Mouse (Mus musculus): ENCODE measurements around the gene Gsn.

The Gsn gene

GRCm38 (mm10) chr2:35255885-35256833 is at the start of gene Gsn:
TSS of gene Gsn (plus strand) at chr2:35256380.
- peak; percentile 38 to 41 for DNase-seq (ENCODE audit: low spot score in 2 of 2)

DNA sequence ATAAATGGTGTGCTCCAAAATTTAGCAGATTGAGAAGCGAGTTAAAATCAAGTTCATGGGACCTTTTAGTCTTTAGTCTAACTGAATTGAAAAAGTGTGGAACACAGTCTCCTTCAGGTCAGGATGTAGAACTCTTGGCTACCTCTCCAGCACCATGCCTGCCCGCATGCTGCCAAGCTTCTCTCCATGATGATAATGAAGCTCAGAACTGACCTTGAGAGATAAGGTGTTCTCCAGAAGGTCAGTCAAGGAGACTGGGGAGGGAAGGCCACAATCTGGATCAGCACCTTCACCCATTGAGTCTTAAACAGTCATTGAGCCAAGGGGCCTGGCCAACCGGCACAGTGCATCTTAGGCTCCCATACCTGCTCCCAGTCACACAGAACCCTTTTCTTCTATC is 49.4 kb upstream of the Gsn start:
- no peak for DNase-seq (ENCODE audit: low spot score in 2 of 2)

GRCm38 (mm10) chr2:35208054-35208453 is 48.1 kb upstream of the Gsn start:
- DNase-seq (ENCODE audit: low spot score in 2 of 2), result no peak

DNA sequence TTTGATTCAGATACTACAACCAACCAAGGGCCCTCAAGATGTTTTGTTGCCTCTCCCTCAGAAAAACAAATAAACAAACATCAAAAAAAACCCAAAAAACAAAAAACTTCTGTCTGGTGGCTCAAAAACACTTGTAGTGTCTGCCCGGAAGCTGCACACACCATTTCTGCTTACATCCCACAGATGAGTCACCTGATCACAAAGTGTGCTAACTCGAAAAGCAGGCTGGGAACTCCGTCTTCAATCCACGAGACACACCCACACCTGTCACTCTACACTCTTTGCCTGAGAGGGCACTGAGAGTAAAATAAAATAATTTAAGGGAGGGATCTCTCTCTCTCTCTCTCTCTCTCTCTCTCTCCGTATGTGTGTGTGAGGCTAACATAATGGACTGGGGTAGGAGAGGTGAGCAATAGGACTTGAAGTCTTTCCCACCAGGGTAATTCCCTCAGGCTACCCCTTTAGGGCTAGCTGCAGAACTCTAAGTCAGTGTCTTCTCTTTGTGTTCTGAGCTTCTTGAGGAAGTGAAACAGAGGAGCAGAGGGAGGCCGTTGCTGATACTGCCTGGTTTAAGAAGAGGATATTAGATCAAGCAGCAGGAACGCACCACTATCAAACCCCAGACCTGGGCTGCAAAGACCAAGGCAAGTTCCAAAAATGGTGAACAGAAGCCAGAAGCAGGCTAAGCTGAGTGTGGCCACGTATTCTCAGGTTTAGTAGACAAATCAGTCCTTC is 47.1 kb upstream of the Gsn start:
- DNase-seq (ENCODE audit: low spot score in 2 of 2), result no peak

DNA sequence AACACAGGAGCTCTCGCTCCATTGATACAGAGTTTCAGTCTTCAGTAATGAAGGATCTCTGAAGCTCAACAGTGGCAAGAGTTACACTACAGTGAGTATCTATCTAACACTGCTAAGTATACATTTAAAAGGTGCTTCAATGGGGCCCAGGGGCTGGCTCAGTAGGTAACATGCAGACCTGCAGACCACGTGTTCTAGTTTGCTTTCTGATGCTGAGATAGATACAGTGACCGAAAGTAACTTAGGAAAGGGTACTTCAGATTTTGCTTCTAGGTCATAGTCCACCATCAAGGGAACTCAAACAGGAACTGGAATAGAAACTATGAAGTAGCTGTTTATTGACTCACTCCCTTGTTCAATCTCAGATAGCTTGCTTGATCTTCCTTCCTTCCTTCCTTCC is 44.5 kb upstream of the Gsn start:
- DNase-seq (ENCODE audit: low spot score in 2 of 2), result no peak

DNA sequence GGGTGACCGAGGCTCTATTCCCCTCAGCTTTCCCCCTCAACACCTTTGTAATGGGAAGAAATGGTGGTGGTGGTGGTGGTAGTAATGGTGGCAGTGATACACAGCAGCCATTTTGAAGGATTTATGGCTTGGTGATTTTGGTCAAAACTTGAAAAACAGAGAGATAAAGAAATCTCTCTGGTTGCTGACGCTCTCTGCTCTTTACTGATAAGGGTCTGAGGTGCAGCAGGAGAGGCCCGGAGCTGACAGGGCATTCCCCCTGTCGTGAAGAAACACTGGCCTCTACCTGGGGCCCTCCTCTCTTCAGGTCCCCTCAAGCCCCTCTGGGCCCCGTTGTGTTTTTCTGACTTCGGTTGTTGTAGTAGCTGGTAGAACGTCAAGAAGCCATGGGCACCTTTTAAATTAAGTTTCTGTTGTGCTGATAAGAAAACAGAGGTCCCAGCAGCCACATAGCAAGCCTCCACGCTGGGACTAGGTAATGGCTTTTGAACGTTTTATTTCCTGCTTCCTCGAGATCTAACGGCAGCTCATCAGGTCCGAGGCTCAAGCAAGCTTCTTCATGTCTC is 42.8 kb upstream of the Gsn start:
- DNase-seq (ENCODE audit: low spot score in 2 of 2), result no peak

GRCm38 (mm10) chr2:35214881-35215358 is 41.3 kb upstream of the Gsn start:
- DNase-seq (ENCODE audit: low spot score in 2 of 2), result peak; percentile 65 to 70

DNA sequence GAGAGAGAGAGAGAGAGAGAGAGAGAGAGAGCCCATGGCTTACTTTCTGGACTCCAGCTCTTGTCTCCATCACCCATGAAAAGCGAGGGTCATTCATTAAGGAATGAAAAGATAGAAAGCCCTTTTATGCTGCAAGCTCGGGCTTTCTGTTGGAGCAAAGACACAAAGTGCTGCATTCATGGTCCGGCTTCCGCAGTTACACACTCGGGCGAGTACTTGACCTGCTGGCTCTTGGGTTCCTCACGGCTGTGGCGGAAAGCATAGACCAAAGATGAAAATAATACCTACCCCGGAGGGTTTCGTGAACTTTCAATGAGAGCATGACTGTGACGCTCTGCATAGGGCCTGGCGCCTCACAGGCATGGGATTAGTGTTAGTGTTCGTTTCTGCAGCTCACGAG is 40.8 kb upstream of the Gsn start:
- DNase-seq (ENCODE audit: low spot score in 2 of 2), result no peak

DNA sequence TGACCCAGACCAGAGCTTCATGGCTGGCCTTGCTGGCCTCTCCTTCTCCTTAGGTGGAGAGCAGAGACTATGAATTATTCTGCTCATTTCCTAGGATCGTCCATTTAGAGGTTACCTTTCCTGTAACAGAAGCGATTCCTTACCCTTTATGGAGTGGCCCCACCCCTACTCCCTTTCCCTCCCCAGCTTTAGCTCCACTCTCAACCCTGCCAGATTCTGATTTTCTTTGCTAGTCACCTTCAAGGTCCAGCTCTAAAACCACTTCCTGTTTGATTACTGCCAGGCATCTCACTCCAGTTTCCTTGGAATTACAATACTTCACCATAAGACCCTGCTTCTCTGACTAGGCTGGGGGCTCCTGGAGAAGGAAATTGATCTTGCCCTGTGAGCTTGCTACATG is 39.5 kb upstream of the Gsn start:
- DNase-seq (ENCODE audit: low spot score in 2 of 2), result no peak

- DNase-seq (ENCODE audit: low spot score in 2 of 2), result no peak
Observed at GRCm38 (mm10) chr2:35218736-35219135, 37.4 kb upstream of the Gsn start.

GRCm38 (mm10) chr2:35222822-35223391 is 33.3 kb upstream of the Gsn start:
- DNase-seq (ENCODE audit: low spot score in 2 of 2), result no peak

DNA sequence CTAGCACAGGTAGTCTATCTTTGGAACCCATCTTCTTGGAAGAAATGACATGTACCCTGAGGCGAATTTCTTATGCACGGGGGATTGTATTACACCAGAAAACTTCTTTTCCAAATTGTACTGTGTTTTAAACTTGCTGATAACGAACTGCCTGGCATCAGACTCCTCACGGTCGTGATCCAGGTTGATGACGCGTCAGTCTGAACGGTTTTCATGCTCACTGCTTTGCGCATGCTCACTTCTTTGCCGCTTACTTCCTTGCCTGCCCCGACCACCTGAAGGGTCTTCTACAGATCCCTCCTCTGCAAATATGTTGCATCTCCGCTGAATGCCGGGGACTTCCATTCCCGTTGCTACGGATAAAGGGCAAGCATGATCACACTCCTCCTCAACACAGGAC is 31.9 kb upstream of the Gsn start:
- DNase-seq (ENCODE audit: low spot score in 2 of 2), result no peak

DNA sequence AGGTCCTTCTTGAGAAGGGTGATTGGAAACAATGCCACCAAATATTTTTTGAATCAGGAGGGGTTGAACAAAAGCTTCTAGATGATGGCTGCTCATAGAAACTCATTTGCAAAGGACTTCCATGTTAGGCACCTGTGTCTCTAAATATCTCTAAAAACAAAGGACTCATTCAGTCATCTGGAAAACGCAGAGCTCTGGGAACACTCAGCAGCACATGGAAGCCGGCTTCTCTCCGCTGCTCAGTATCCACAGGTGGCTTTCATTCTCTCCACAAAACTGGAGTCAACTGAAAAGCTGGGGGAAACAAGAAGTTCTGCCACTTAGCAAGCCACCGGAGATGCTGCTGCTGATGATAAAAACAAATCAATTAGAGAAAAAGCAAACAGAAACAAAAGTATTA is 28.0 kb upstream of the Gsn start:
- no peak for DNase-seq (ENCODE audit: low spot score in 2 of 2)

- no peak for DNase-seq (ENCODE audit: low spot score in 2 of 2)
Observed at GRCm38 (mm10) chr2:35230215-35230614, 26.0 kb upstream of the Gsn start.

DNA sequence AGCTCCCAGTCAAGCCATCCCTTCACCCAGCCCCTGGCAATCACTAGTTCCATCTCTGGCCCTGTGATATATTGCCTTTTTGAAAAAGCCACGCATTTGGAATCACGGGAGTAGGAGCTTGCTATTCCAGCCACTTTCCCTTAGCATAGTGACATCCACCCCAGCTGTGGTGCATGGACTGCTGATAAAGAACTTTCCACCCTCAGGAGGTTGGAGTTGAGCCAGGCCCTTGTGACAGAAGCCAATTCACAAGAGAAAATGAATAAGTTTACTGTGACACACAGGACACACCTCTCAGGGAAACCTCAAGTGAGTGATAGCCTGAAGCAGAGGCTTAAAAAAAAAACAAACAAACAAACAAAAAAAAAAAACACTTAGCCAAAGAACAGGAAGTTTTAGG is 24.3 kb upstream of the Gsn start:
- DNase-seq (ENCODE audit: low spot score in 2 of 2), result no peak

DNA sequence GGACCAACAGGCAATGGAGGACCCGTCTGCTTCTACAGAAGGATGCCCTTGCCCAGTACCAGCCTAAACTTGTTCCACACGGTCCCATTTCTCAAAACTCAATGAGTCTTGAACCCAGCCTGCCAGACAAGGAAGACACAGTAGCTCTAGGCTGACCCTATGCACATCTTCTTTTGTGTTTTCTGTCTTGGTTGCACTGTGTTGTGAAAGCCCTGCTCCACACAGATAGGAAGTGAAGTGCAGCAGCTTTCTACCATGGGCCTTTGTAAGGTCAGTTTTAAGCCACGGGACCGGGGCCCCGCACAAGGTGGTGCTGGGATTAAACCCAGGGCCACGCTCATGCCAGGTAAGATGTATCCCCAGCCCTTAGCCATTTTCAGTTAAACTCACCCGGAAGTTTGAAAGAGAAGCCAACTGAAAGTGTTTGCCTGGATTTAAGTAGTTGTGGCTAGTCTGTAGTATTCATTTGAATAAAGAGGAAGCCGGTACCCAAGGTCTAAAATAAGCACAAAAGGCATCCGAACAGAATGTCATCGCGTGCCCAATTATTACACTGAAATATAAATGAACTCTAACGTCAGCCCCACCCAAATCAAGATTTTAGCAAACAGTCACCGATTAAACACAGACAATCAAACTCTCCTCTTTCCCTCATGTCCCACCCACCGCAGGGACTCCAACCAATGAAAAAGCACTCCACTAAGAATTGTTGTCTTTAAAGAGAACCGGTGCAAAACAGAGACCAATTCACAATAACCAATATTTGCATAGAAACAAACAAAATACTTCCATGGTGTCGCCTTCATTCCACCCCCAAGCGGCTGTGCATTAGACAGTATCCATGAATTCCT is 23.4 kb upstream of the Gsn start:
- DNase-seq (ENCODE audit: low spot score in 2 of 2), result no peak

DNA sequence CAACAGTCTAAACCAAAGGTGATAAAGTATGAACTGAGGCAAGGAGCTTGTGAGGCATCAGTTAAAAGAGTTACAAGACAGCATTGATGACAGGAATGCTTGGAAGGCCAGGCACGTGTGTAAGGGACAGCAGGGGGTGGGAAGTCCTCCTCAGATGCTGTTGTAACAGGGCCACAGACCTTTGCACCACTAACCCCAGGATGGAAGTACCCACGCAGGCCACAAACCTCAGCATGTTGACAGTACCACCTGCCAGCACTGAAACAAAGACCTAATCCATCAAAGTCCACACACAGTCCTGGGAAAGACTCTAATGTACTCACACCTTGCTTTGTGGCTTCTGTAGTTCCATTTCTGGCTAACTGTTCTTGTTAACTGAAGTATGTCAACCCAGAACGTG is 22.3 kb upstream of the Gsn start:
- DNase-seq (ENCODE audit: low spot score in 2 of 2), result no peak

DNA sequence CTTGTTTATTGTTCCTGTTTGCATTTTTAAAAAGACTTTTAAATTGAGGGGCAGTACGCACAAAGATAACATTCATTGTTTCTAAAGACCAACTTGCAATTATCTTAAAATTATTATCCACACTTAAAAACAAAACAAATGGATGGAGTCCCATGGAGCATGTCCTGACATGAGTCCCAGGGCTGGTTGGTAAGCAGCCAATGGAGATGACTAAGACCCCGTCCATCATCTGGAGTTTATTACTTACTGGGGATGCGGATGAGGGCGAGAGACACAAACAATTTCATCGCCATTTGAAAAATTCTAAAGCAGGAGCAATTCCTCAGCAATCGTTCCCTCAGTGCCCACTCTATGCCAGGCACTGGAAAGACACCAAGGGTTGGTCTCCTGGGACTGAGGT is 21.2 kb upstream of the Gsn start:
- no peak for DNase-seq (ENCODE audit: low spot score in 2 of 2)

DNA sequence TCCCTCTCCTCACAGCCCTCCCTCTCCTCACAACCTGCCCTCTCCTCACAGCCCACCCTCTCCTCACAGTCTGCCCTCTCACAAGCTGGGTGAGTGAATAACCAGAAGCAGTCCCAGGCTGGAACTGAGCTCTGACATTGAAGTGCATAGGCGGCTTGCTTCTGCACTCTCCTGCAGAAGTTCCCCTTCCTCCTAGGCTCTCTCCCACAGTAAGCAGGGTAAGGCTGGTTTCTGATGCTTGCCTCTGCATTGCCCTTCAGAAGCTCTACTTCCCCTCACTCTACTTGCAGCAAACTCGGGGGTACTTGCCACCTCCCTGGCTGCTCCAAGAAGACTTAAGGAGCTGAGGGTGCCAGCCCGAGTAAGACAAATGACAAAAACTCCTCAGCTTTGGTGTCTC is 11.9 kb upstream of the Gsn start:
- DNase-seq (ENCODE audit: low spot score in 2 of 2), result no peak

GRCm38 (mm10) chr2:35247763-35248162 is 8.4 kb upstream of the Gsn start:
- no peak for DNase-seq (ENCODE audit: low spot score in 2 of 2)

- DNase-seq (ENCODE audit: low spot score in 2 of 2), result no peak
Observed at GRCm38 (mm10) chr2:35252733-35253132, 3.4 kb upstream of the Gsn start.
